Mouse (Mus musculus) ovary, adult 18-20 months (tissue): ENCODE measurements around the gene Chtop.

Experiments used
- DNase-seq: peaks from one replicate; pipeline ENCODE4 v3.0.0; 2022; ENCODE audit warnings: low spot score, mixed read lengths

The Chtop gene

GRCm38 (mm10) chr3:90509747-90510123, 437 bp upstream of the Chtop start:
- DNase-seq: no peak

- DNase-seq: no peak
Measured at GRCm38 (mm10) chr3:90508287-90508949, 880 bp downstream of the Chtop start.

GRCm38 (mm10) chr3:90506362-90506761, 2.9 kb downstream of the Chtop start:
- DNase-seq: no peak

- no peak for DNase-seq
Measured at GRCm38 (mm10) chr3:90505216-90505615, 4.1 kb downstream of the Chtop start.

- no peak for DNase-seq
Measured at GRCm38 (mm10) chr3:90503444-90503843, 5.9 kb downstream of the Chtop start.

GRCm38 (mm10) chr3:90497597-90497996, 11.7 kb downstream of the Chtop start:
- DNase-seq: no peak

- no peak for DNase-seq
Measured at GRCm38 (mm10) chr3:90495850-90496525, 13.3 kb downstream of the Chtop start.

- DNase-seq: no peak
Measured at GRCm38 (mm10) chr3:90493831-90494540, 15.3 kb downstream of the Chtop start.

- DNase-seq: no peak
Measured at GRCm38 (mm10) chr3:90491350-90491749, 17.9 kb downstream of the Chtop start.

- DNase-seq: peak; percentile 92
Measured at GRCm38 (mm10) chr3:90490696-90491256, 18.5 kb downstream of the Chtop start, which contains the start of gene Snapin. Gene Snapin, minus strand, starts transcription at chr3:90491033.

- no peak for DNase-seq
Measured at GRCm38 (mm10) chr3:90488576-90488975, 20.7 kb downstream of the Chtop start.

GRCm38 (mm10) chr3:90486998-90487397, 22.3 kb downstream of the Chtop start:
- no peak for DNase-seq

- DNase-seq: peak; percentile 92
Measured at GRCm38 (mm10) chr3:90475831-90476611, 33.3 kb downstream of the Chtop start, which contains the start of gene Ilf2. Gene Ilf2, plus strand, starts transcription at chr3:90476126.

- DNase-seq: no peak
Measured at GRCm38 (mm10) chr3:90475151-90475830, 34.0 kb downstream of the Chtop start.

GRCm38 (mm10) chr3:90472213-90472612, 37.1 kb downstream of the Chtop start:
- DNase-seq: no peak

GRCm38 (mm10) chr3:90467618-90468300, 41.5 kb downstream of the Chtop start:
- no peak for DNase-seq

- peak; percentile 57 for DNase-seq
Measured at GRCm38 (mm10) chr3:90466311-90466766, 43.0 kb downstream of the Chtop start.

GRCm38 (mm10) chr3:90465686-90466310, 43.5 kb downstream of the Chtop start, which contains the start of gene Npr1:
Gene Npr1, minus strand, starts transcription at chr3:90465866.
- peak; percentile 52 for DNase-seq

- DNase-seq: no peak
Measured at GRCm38 (mm10) chr3:90465081-90465685, 44.1 kb downstream of the Chtop start.
